Mouse (Mus musculus) heart, postnatal 14 days (tissue): ENCODE results near the gene Soat1. TPM values are rescaled to one million over a fixed set of nuclear protein-coding genes. Genes with fewer than 3 reads are reported as not detected.
A peak's percentile ranks its signal among the peaks of the same experiment; 100 is the strongest.

Source experiments
- DNase-seq, 2 experiments: peaks; one replicate each; pipeline ENCODE4 v3.0.0; 2021 to 2022
- intact Hi-C: fragments of 180-260 bp; cut with DNase I; formaldehyde crosslinking; loops from one replicate; pipeline ENCODE4 v1.15.1; 2025
- total RNA-seq, 2 experiments: library from RNA; stranded (reverse); gene quantifications; 2 replicates each; pipeline ENCODE4 v1.2.3; 2021

The Soat1 gene
- total RNA-seq, 2 experiments from 2014 or later: 15.1 to 17.1 TPM

GRCm38 (mm10) chr1:156468576-156468975 is 5.6 kb downstream of the Soat1 start:
- intact Hi-C loops: no loop called here
- no peak for DNase-seq

- intact Hi-C loops: no loop called here
- DNase-seq: no peak
These were observed 6.4 kb downstream of the Soat1 start for GRCm38 (mm10) chr1:156467655-156468255.

- intact Hi-C loops: no loop called here
- no peak for DNase-seq
These were observed 9.2 kb downstream of the Soat1 start for GRCm38 (mm10) chr1:156464963-156465362.

GRCm38 (mm10) chr1:156463981-156464853 is 9.9 kb downstream of the Soat1 start:
- intact Hi-C loops: no loop called here
- DNase-seq: peak; percentile 46 to 47

GRCm38 (mm10) chr1:156462273-156462991 is 11.7 kb downstream of the Soat1 start:
- DNase-seq: no peak
- intact Hi-C loops: no loop called here

GRCm38 (mm10) chr1:156461036-156461435 is 13.1 kb downstream of the Soat1 start:
- no peak for DNase-seq
- intact Hi-C loops: no loop called here

- DNase-seq: no peak
These were observed 13.9 kb downstream of the Soat1 start for GRCm38 (mm10) chr1:156460216-156460615.

GRCm38 (mm10) chr1:156459690-156460089 is 14.4 kb downstream of the Soat1 start:
- no peak for DNase-seq
- intact Hi-C loops: no loop called here

More at GRCm38 (mm10) chr1:156460216-156460615, 13.9 kb downstream of the Soat1 start:
- intact Hi-C loops: no loop called here

- no peak for DNase-seq
- intact Hi-C loops: no loop called here
These were observed 15.6 kb downstream of the Soat1 start for GRCm38 (mm10) chr1:156458391-156459060.

GRCm38 (mm10) chr1:156455005-156455758 is 18.9 kb downstream of the Soat1 start:
- DNase-seq: no peak
- intact Hi-C loops: no loop called here

- no peak for DNase-seq
- intact Hi-C loops: no loop called here
These were observed 19.7 kb downstream of the Soat1 start for GRCm38 (mm10) chr1:156454384-156454783.

- intact Hi-C loops: no loop called here
- DNase-seq: no peak
These were observed 20.3 kb downstream of the Soat1 start for GRCm38 (mm10) chr1:156453876-156454275.

- DNase-seq: no peak
- intact Hi-C loops: no loop called here
These were observed 23.7 kb downstream of the Soat1 start for GRCm38 (mm10) chr1:156450478-156450877.

- no peak for DNase-seq
- intact Hi-C loops: no loop called here
These were observed 24.4 kb downstream of the Soat1 start for GRCm38 (mm10) chr1:156449691-156450090.

GRCm38 (mm10) chr1:156449089-156449488 is 25.0 kb downstream of the Soat1 start:
- intact Hi-C loops: no loop called here
- no peak for DNase-seq

- no peak for DNase-seq
- intact Hi-C loops: no loop called here
These were observed 29.1 kb downstream of the Soat1 start for GRCm38 (mm10) chr1:156445049-156445448.

- intact Hi-C loops: no loop called here
- DNase-seq: peak in 1 of 2 experiments; percentile 18
These were observed 31.4 kb downstream of the Soat1 start for GRCm38 (mm10) chr1:156442776-156443175.

- no peak for DNase-seq
- intact Hi-C loops: no loop called here
These were observed 31.9 kb downstream of the Soat1 start for GRCm38 (mm10) chr1:156442266-156442665.

GRCm38 (mm10) chr1:156437726-156438125 is 36.4 kb downstream of the Soat1 start:
- no peak for DNase-seq
- intact Hi-C loops: no loop called here
